Mouse (Mus musculus): ENCODE measurements around the gene Gpr3. TPM values are rescaled to one million over a fixed set of nuclear protein-coding genes. Genes with fewer than 3 reads are reported as not detected.

Gene Gpr3
- polyA plus RNA-seq, 1 experiment from 2014 or later, result 0.10 TPM

DNA sequence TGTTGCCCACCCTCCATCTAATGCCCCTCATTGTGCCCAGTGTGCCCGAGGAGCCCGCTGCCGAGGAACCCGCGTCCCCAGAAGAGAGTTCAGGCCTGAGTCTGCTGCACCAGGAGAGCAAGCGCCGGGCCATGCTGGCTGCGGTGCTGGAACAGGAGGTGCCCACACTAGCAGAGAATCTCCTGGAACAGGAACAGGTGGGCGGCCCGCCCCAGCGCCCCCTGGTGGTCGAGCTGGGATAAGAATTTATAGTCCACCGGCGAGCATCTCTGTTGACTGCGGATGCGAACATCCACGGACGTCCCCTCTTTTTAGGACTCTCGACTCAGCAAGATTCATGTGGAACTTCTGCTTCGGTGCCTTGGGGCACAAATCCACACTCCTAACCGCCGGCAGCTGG lies 38.3 kb upstream of the Gpr3 start:
- 1% methylated on average over 22 of the region's 22 CpGs for WGBS
- no peak; the same call in 1 of the 2 replicates for ATAC-seq (ENCODE audit: low FRiP score, low TSS enrichment)
- H3K9me3 ChIP-seq (ENCODE audit: low read length), result no peaks in the 10 kb centered on the region
- H3K4me3 ChIP-seq (ENCODE audit: low read length), result peak overlapping the region; percentile 38
- peak overlapping the region; percentile 55 for H3K4me2 ChIP-seq (replicated peaks; ENCODE audit: low read depth, low read length)
- H3K36me3 ChIP-seq (ENCODE audit: insufficient read depth, low read length), result no peaks in the 10 kb centered on the region
- no peak overlapping the region for H3K27ac ChIP-seq (ENCODE audit: low read length)
- H3K9ac ChIP-seq (replicated peaks; ENCODE audit: low read length), result peak overlapping the region; percentile 23; the same call in 1 of the 2 replicates
- H3K4me1 ChIP-seq (ENCODE audit: insufficient read depth, low read length), result peaks cover 27% of the 10 kb centered on the region
- peaks cover 43% of the 10 kb centered on the region for H3K27me3 ChIP-seq (ENCODE audit: insufficient read depth, low read length)

- Histone ChIP-seq H3K36me3 (ENCODE audit: insufficient read depth, low read length) (no peaks in the 10 kb centered on the region), H3K4me3 (ENCODE audit: low read length) (no peak overlapping the region), H3K27me3 (ENCODE audit: insufficient read depth, low read length) (peaks cover 46% of the 10 kb centered on the region), H3K9me3 (ENCODE audit: low read length) (no peaks in the 10 kb centered on the region), H3K9ac (replicated peaks; ENCODE audit: low read length) (no peak overlapping the region), H3K27ac (ENCODE audit: low read length) (no peak overlapping the region), H3K4me2 (replicated peaks; ENCODE audit: low read depth, low read length) (no peak overlapping the region), H3K4me1 (ENCODE audit: insufficient read depth, low read length) (peaks cover 24% of the 10 kb centered on the region)
- no peak for ATAC-seq (ENCODE audit: low FRiP score, low TSS enrichment)
- 56% methylated on average over 13 of the region's 13 CpGs for WGBS
These were observed 35.6 kb upstream of the Gpr3 start for GRCm38 (mm10) chr4:133247806-133248449.

DNA sequence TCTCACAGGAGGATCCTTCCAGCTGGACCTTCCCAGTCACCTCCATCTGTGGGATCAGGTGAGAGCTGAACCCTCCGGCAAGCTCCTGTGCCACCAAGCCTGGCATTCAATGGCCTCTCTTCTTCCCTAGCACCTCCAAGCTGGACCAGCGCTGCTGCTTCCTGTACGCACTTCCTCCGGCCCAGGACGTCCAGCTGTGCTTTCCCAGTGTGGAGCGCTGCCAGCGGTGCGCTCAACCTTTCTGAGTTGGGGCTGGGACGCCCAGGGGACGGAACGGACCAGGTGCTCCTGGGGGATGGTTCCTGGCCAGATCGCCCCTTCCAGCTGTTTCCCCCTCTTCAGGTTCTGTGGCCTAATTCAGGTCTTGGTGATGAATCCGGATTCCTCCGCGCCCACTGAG lies 34.7 kb upstream of the Gpr3 start:
- 24% methylated on average over 15 of the region's 15 CpGs for WGBS
- Histone ChIP-seq H3K36me3 (ENCODE audit: insufficient read depth, low read length) (no peaks in the 10 kb centered on the region), H3K9me3 (ENCODE audit: low read length) (no peaks in the 10 kb centered on the region), H3K4me1 (ENCODE audit: insufficient read depth, low read length) (peaks cover 25% of the 10 kb centered on the region), H3K4me3 (ENCODE audit: low read length) (no peak overlapping the region), H3K27me3 (ENCODE audit: insufficient read depth, low read length) (peaks cover 53% of the 10 kb centered on the region), H3K27ac (ENCODE audit: low read length) (no peak overlapping the region), H3K9ac (replicated peaks; ENCODE audit: low read length) (no peak overlapping the region), H3K4me2 (replicated peaks; ENCODE audit: low read depth, low read length) (no peak overlapping the region)
- ATAC-seq (ENCODE audit: low FRiP score, low TSS enrichment), result no peak

GRCm38 (mm10) chr4:133244289-133244688 lies 32.0 kb upstream of the Gpr3 start:
- H3K9ac ChIP-seq (replicated peaks; ENCODE audit: low read length), result no peak overlapping the region

DNA sequence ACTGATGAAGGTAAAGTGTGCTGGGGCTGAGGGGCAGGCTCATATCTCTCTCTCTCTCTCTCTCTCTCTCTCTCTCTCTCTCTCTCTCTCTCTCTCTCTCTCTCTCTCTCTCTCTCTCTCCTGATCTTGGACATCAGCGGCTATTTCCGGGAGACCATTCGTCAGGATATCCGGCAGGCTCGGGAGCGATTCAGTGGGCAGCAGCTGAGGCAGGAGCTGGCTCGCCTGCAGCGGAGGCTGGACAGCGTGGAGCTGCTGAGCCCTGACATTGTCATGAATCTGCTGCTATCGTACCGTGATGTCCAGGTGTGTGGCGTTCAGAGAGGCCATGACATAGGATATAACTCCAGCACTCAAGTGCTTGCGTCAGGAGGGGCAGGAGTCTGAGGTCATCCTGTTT lies 31.2 kb upstream of the Gpr3 start:
- Histone ChIP-seq H3K4me1 (ENCODE audit: insufficient read depth, low read length) (peaks cover 22% of the 10 kb centered on the region), H3K4me2 (replicated peaks; ENCODE audit: low read depth, low read length) (no peak overlapping the region), H3K9me3 (ENCODE audit: low read length) (no peaks in the 10 kb centered on the region), H3K27me3 (ENCODE audit: insufficient read depth, low read length) (peaks cover 27% of the 10 kb centered on the region), H3K9ac (replicated peaks; ENCODE audit: low read length) (no peak overlapping the region), H3K36me3 (ENCODE audit: insufficient read depth, low read length) (no peaks in the 10 kb centered on the region), H3K4me3 (ENCODE audit: low read length) (no peak overlapping the region), H3K27ac (ENCODE audit: low read length) (no peak overlapping the region)
- ATAC-seq (ENCODE audit: low FRiP score, low TSS enrichment), result no peak
- WGBS, result 10% methylated on average over 13 of the region's 13 CpGs

More at GRCm38 (mm10) chr4:133244289-133244688, 32.0 kb upstream of the Gpr3 start:
- 84% methylated on average over 1 of the region's 1 CpGs for WGBS
- Histone ChIP-seq H3K4me2 (replicated peaks; ENCODE audit: low read depth, low read length) (no peak overlapping the region), H3K27me3 (ENCODE audit: insufficient read depth, low read length) (peaks cover 29% of the 10 kb centered on the region), H3K36me3 (ENCODE audit: insufficient read depth, low read length) (no peaks in the 10 kb centered on the region), H3K4me3 (ENCODE audit: low read length) (no peak overlapping the region), H3K9me3 (ENCODE audit: low read length) (no peaks in the 10 kb centered on the region), H3K4me1 (ENCODE audit: insufficient read depth, low read length) (peaks cover 22% of the 10 kb centered on the region), H3K27ac (ENCODE audit: low read length) (no peak overlapping the region)
- no peak for ATAC-seq (ENCODE audit: low FRiP score, low TSS enrichment)

GRCm38 (mm10) chr4:133242710-133243109 lies 30.4 kb upstream of the Gpr3 start:
- Histone ChIP-seq H3K9me3 (ENCODE audit: low read length) (no peaks in the 10 kb centered on the region), H3K27ac (ENCODE audit: low read length) (no peak overlapping the region), H3K36me3 (ENCODE audit: insufficient read depth, low read length) (no peaks in the 10 kb centered on the region), H3K4me1 (ENCODE audit: insufficient read depth, low read length) (peaks cover 22% of the 10 kb centered on the region), H3K9ac (replicated peaks; ENCODE audit: low read length) (no peak overlapping the region), H3K4me2 (replicated peaks; ENCODE audit: low read depth, low read length) (no peak overlapping the region), H3K4me3 (ENCODE audit: low read length) (no peak overlapping the region), H3K27me3 (ENCODE audit: insufficient read depth, low read length) (peaks cover 24% of the 10 kb centered on the region)
- 67% methylated on average over 9 of the region's 9 CpGs for WGBS
- ATAC-seq (ENCODE audit: low FRiP score, low TSS enrichment), result no peak

DNA sequence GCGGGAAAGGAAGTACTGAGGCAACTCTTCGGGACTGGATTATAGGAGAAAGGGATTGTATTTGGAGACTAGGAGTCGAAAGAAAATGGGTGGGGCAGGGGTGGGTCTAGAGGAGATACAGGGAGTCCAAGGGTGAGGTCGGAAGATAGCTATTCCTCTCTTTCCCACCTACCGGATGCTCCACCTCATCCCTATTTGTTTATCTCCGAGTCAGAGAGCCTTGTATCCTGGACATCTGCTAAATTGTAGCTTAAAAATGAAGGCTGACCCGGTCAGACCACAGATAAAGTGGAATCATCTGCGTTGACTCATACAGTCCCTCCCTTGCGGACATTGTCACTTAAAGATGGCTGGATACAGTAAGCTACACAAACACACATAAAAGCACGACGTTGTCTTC lies 29.6 kb upstream of the Gpr3 start:
- peak overlapping the region; percentile 67 for H3K4me3 ChIP-seq (ENCODE audit: low read length)
- no peak; the same call in 1 of the 2 replicates for ATAC-seq (ENCODE audit: low FRiP score, low TSS enrichment)
- H3K36me3 ChIP-seq (ENCODE audit: insufficient read depth, low read length), result no peaks in the 10 kb centered on the region
- peak overlapping the region; percentile 99 for H3K4me2 ChIP-seq (replicated peaks; ENCODE audit: low read depth, low read length)
- H3K27me3 ChIP-seq (ENCODE audit: insufficient read depth, low read length), result peaks cover 18% of the 10 kb centered on the region
- H3K27ac ChIP-seq (ENCODE audit: low read length), result no peak overlapping the region
- H3K4me1 ChIP-seq (ENCODE audit: insufficient read depth, low read length), result peaks cover 22% of the 10 kb centered on the region
- H3K9me3 ChIP-seq (ENCODE audit: low read length), result no peaks in the 10 kb centered on the region
- peak overlapping the region; percentile 29; the same call in 1 of the 2 replicates for H3K9ac ChIP-seq (replicated peaks; ENCODE audit: low read length)
- WGBS, result 27% methylated on average over 11 of the region's 11 CpGs

DNA sequence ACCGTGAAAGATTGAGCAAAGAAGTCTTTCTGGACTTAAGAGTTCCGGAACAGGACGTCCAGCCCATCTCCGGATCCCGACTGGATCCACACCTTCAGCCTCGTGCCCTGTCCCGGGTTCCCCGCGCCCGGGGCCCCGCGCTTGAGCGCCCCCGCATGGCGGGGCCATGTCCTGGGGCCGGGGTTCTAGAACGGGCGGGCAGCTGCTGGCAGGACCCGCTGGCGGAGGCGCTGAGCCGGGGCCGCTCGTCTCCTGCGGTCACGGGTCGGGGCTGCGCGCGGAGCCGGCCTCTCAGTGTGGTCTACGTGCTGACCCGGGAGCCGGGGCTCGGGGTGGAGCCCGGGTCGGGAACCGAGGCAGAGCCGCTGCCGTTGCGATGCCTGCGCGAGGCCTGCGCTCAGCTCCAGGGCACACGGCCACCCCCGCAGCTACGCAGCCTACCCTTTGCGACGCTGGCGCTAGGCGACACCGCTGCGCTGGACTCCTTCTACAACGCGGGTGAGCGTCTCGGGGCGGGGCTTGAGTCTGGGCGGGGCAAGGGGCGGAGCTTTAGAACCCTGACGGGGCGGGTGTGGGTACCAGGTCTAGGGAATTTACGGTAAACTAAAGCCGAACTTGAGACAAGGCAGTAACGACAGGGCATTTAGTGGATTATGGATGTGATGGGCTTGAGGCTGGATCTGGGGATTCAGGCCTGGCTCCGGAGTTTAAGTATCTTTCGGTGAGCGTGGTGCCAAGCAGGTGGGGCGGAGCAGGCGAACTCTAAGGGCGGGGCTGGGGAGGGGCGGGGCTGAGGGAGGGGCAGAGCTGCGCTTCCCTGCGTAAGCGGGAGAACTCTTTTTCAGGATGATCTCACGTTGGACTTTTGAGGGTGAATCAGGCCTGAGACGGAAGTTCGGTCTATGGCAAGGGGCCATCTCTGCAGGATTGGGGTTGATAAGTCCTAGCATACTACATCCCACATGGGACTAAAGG lies 28.9 kb upstream of the Gpr3 start:
- under 1% methylated on average over 77 of the region's 78 CpGs for WGBS
- H3K4me1 ChIP-seq (ENCODE audit: insufficient read depth, low read length), result peaks cover 22% of the 10 kb centered on the region
- no peaks in the 10 kb centered on the region for H3K36me3 ChIP-seq (ENCODE audit: insufficient read depth, low read length)
- H3K9ac ChIP-seq (replicated peaks; ENCODE audit: low read length), result peak overlapping the region; percentile 78
- H3K9me3 ChIP-seq (ENCODE audit: low read length), result no peaks in the 10 kb centered on the region
- peaks cover 18% of the 10 kb centered on the region for H3K27me3 ChIP-seq (ENCODE audit: insufficient read depth, low read length)
- H3K4me2 ChIP-seq (replicated peaks; ENCODE audit: low read depth, low read length), result peak overlapping the region; percentile 99
- peak overlapping the region; percentile 71 for H3K27ac ChIP-seq (ENCODE audit: low read length)
- H3K4me3 ChIP-seq (ENCODE audit: low read length), result peak overlapping the region; percentile 67
- ATAC-seq (ENCODE audit: low FRiP score, low TSS enrichment), result peak; percentile 91

GRCm38 (mm10) chr4:133240490-133240921 lies 28.2 kb upstream of the Gpr3 start, which contains the start of gene Map3k6:
Gene Map3k6, plus strand, starts transcription at chr4:133240818.
- Histone ChIP-seq H3K27ac (ENCODE audit: low read length) (peak within 1 kb of the TSS; percentile 71), H3K36me3 (ENCODE audit: insufficient read depth, low read length) (no peaks in the 10 kb centered on the region), H3K9ac (replicated peaks; ENCODE audit: low read length) (peak within 1 kb of the TSS; percentile 78), H3K4me3 (ENCODE audit: low read length) (peak within 1 kb of the TSS; percentile 67), H3K9me3 (ENCODE audit: low read length) (no peaks in the 10 kb centered on the region), H3K4me2 (replicated peaks; ENCODE audit: low read depth, low read length) (peak within 1 kb of the TSS; percentile 99), H3K4me1 (ENCODE audit: insufficient read depth, low read length) (peaks cover 22% of the 10 kb centered on the region), H3K27me3 (ENCODE audit: insufficient read depth, low read length) (peaks cover 18% of the 10 kb centered on the region)
- 5% methylated on average over 16 of the region's 16 CpGs for WGBS
- peak; percentile 55 for ATAC-seq (ENCODE audit: low FRiP score, low TSS enrichment)

Measured in kidney, embryonic 16.5 days (tissue).